Mouse (Mus musculus) ES-Bruce4 (cell line): ENCODE results near the gene Grhl3. TPM values are rescaled to one million over a fixed set of nuclear protein-coding genes. Genes with fewer than 3 reads are reported as not detected.
A peak's percentile ranks its signal among the peaks of the same experiment; 100 is the strongest.

Experiments
- H3K27ac ChIP-seq: 2 replicates; pipeline ENCODE4 v1.5.1; 2012; ENCODE audit warnings: low read length, inconsistent platforms; ENCODE audit not compliant: insufficient read depth
- H3K27me3 ChIP-seq: 2 replicates; pipeline ENCODE4 v1.6.1; 2012; ENCODE audit warnings: mild to moderate bottlenecking, low read length, inconsistent platforms; ENCODE audit not compliant: control insufficient read depth, poor library complexity, insufficient read depth, severe bottlenecking
- H3K36me3 ChIP-seq: 2 replicates; pipeline ENCODE4 v1.6.1; 2012; ENCODE audit warnings: inconsistent platforms, mild to moderate bottlenecking, low read length, moderate library complexity; ENCODE audit not compliant: control insufficient read depth, poor library complexity, insufficient read depth, severe bottlenecking
- H3K4me1 ChIP-seq: one replicate; pipeline ENCODE4 v1.8.1; 2011; ENCODE audit warnings: low read length; ENCODE audit not compliant: control insufficient read depth, insufficient read depth
- H3K4me3 ChIP-seq: 2 replicates; pipeline ENCODE4 v1.5.1; 2011; ENCODE audit warnings: low read depth, mild to moderate bottlenecking, low read length
- H3K9ac ChIP-seq: 2 replicates; pipeline ENCODE4 v1.6.1; 2012; ENCODE audit warnings: low read depth, mild to moderate bottlenecking, inconsistent platforms; ENCODE audit not compliant: poor library complexity, severe bottlenecking
- H3K9me3 ChIP-seq: replicated peaks from 2 replicates; pipeline ENCODE4 v1.6.1; 2012; ENCODE audit warnings: mild to moderate bottlenecking, low read length, inconsistent platforms; ENCODE audit not compliant: control insufficient read depth, poor library complexity, insufficient read depth, severe bottlenecking
- CTCF ChIP-seq: IDR thresholded peaks from one replicate; pipeline ENCODE4 v1.8.1; 2011; ENCODE audit warnings: low read depth, low read length
- EP300 ChIP-seq: IDR thresholded peaks from 2 replicates; pipeline ENCODE4 v1.6.1; 2011; ENCODE audit warnings: low read depth, low read length; ENCODE audit not compliant: insufficient read depth
- POLR2A ChIP-seq: IDR thresholded peaks from one replicate; pipeline ENCODE4 v1.8.1; 2011; ENCODE audit warnings: low read length; ENCODE audit not compliant: insufficient read depth
- polyA plus RNA-seq: library from polyadenylated mRNA; stranded (reverse); fragments of >200 nt; gene quantifications from 2 replicates; pipeline ENCODE4 v1.2.4, GENCODE M21; 2011; ENCODE audit warnings: low read depth; ENCODE audit not compliant: missing spikeins, insufficient read depth, insufficient read length

The Grhl3 gene
- polyA plus RNA-seq, 1 experiment: 18.0 TPM

DNA sequence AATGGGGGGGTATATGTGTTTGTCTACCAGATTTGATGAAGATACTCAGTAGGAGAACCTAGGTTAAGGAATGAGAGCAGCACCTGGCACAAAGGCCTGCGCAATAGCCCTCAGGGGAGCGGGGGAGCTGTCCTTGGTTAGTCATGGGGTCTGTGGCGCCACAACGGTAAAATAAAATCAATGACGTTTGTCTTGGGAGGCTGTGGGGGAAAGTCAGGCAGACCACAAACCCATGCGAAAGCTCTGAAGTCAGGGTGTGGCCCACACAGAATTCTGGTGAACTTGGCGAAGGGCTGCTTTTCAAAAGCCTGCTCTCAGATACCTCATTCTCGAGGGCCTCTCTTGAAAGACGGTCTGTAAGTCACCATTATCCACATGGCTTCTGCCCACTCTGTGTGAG, 53.0 kb downstream of the Grhl3 start:
- Histone ChIP-seq H3K27ac (no peak overlapping the region), H3K4me1 (no peaks in the 10 kb centered on the region), H3K36me3 (no peaks in the 10 kb centered on the region), H3K9me3 (no peaks in the 10 kb centered on the region), H3K4me3 (no peak overlapping the region), H3K27me3 (no peaks in the 10 kb centered on the region), H3K9ac (no peak overlapping the region)
- TF ChIP-seq EP300: no peak
- TF ChIP-seq CTCF: no peak
- no peak for TF ChIP-seq POLR2A

DNA sequence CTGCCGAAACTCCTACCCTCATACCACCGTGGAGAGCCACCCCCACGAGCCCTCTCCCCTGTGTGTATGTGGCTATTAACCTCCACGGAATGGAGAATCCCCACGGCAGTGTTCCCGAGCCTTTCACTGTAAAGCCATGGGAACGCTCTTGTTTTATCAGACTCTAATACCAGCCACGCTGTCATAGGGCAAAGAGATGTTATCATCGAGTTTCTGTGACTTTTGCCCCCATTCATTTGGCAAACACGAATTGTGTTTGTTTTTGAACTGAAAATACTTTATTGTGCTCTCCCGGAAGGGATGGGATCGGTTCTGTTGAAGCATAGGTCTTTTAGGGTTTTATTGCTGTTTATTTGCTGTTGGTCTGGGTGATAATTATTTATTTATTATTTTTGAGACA, 55.3 kb downstream of the Grhl3 start:
- TF ChIP-seq POLR2A (no peak), CTCF (no peak), EP300 (no peak)
- Histone ChIP-seq H3K36me3 (no peaks in the 10 kb centered on the region), H3K27me3 (no peaks in the 10 kb centered on the region), H3K4me1 (no peaks in the 10 kb centered on the region), H3K27ac (no peak overlapping the region), H3K9ac (no peak overlapping the region), H3K4me3 (no peak overlapping the region), H3K9me3 (no peaks in the 10 kb centered on the region)

GRCm38 (mm10) chr4:135516351-135517316, 56.8 kb downstream of the Grhl3 start:
- no peaks in the 10 kb centered on the region for H3K9me3 ChIP-seq
- H3K4me1 ChIP-seq: no peaks in the 10 kb centered on the region
- H3K4me3 ChIP-seq: no peak overlapping the region
- H3K27ac ChIP-seq: no peak overlapping the region
- no peaks in the 10 kb centered on the region for H3K36me3 ChIP-seq
- TF ChIP-seq CTCF: peak; percentile 94
- TF ChIP-seq POLR2A: no peak
- H3K9ac ChIP-seq: no peak overlapping the region
- H3K27me3 ChIP-seq: no peaks in the 10 kb centered on the region

DNA sequence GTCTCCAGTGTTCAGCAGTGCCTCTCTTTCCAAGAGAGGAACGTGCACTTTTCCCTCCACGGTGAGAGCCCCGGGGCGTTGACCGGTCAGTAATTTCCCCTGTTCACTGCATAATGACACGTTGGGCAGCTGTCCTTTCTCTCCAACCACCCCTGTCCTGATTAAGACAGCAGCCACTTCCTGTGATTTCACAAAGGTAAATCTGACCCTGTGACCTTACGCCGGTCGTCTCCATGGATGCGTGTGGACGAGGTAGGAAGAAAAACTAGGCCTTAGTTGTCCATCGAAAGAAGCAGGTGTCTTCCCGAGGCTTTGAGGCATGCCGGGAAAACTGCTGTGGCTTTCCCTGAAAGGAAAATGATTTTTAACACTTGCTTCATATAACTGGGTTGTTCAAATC, 58.5 kb downstream of the Grhl3 start:
- no peaks in the 10 kb centered on the region for H3K27me3 ChIP-seq
- no peak overlapping the region for H3K4me3 ChIP-seq
- no peak for TF ChIP-seq EP300
- TF ChIP-seq CTCF: no peak
- TF ChIP-seq POLR2A: no peak
- no peaks in the 10 kb centered on the region for H3K9me3 ChIP-seq
- no peaks in the 10 kb centered on the region for H3K4me1 ChIP-seq
- H3K27ac ChIP-seq: no peak overlapping the region
- no peak overlapping the region for H3K9ac ChIP-seq
- H3K36me3 ChIP-seq: no peaks in the 10 kb centered on the region

DNA sequence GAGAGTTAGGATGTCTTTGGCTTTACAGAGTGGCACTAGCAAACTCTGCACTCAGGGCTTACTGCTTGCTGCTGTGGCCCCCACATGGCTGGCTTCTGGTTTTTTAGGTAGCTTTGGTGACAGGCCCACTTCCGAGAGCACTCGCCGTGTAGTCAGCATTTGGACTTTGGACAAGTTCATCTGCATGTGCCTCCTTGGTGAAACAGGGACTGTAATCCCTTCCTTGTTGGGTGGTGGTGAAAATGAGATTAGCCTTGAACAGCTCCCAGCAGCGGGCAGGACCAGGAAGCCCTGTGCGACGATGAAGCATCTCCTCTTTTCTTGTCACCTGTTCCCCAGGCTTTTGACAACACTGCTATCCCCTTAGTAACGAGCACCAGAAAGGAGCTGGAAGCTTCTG, 59.6 kb downstream of the Grhl3 start:
- Histone ChIP-seq H3K27ac (no peak overlapping the region), H3K4me3 (no peak overlapping the region), H3K9ac (no peak overlapping the region), H3K4me1 (no peaks in the 10 kb centered on the region), H3K36me3 (no peaks in the 10 kb centered on the region), H3K9me3 (no peaks in the 10 kb centered on the region), H3K27me3 (no peaks in the 10 kb centered on the region)
- TF ChIP-seq CTCF: no peak
- TF ChIP-seq EP300: no peak
- no peak for TF ChIP-seq POLR2A

DNA sequence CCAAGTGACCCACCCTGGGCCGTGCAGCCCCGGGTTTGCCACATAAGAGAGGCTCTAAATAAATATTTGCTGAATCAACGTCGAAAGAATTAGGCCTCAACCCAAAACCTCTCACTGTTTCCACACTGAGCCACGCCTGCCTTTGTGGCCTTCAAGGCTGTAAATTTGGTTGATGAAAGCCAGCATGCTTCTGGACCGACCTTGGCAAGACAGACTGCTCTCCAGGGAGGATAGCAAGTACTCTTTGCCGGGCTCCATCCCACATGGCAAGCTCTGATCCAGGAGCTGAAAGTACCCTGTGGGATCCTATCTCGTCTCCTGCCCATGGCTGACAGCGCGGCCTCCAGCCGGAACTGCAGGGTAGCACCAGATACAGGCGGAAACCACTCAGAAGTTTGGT, 63.9 kb downstream of the Grhl3 start:
- TF ChIP-seq EP300 (no peak), POLR2A (no peak), CTCF (no peak)
- no peaks in the 10 kb centered on the region for H3K9me3 ChIP-seq
- H3K9ac ChIP-seq: 0 out of 2 replicates have a peak overlapping the region, but pooled peaks have one; percentile 7
- no peaks in the 10 kb centered on the region for H3K27me3 ChIP-seq
- H3K4me3 ChIP-seq: no peak overlapping the region
- H3K4me1 ChIP-seq: peaks cover 3% of the 10 kb centered on the region
- H3K36me3 ChIP-seq: no peaks in the 10 kb centered on the region
- H3K27ac ChIP-seq: no peak overlapping the region
